Mouse (Mus musculus): ENCODE measurements at regions not wholly inside any gene's neighbourhood (a gene's known extent, or its start where the extent isn't known, plus 50 kb on each side); places are given as distances from the start of the nearest gene placed in this dataset.
A peak's percentile ranks its signal among the peaks of the same experiment; 100 is the strongest.

GRCm38 (mm10) chr14:16133410-16133809 lies 115.7 kb upstream of the Ngly1 start:
- whole genome bisulfite sequencing: 59% methylated on average over 3 of the region's 3 CpGs
- H3K27ac ChIP-seq (ENCODE audit: control insufficient read depth, insufficient read depth, low read depth, low read length, poor library complexity): no peak overlapping the region
- TF ChIP-seq CTCF (IDR thresholded peaks at IDR 0.05; ENCODE audit: control insufficient read depth, insufficient read depth, low read length) (no peak), POLR2A (IDR thresholded peaks at IDR 0.05; ENCODE audit: borderline replicate concordance, control insufficient read depth, low read depth, low read length) (no peak)
- H3K4me3 ChIP-seq (replicated peaks; ENCODE audit: control insufficient read depth, low read depth, low read length): no peak overlapping the region
- no peaks in the 10 kb centered on the region for H3K4me1 ChIP-seq (ENCODE audit: control insufficient read depth, insufficient read depth, low read length)

GRCm38 (mm10) chr14:16136187-16136586 lies 112.9 kb upstream of the Ngly1 start:
- TF ChIP-seq CTCF (IDR thresholded peaks at IDR 0.05; ENCODE audit: control insufficient read depth, insufficient read depth, low read length) (no peak), POLR2A (IDR thresholded peaks at IDR 0.05; ENCODE audit: borderline replicate concordance, control insufficient read depth, low read depth, low read length) (no peak)
- WGBS: 58% methylated on average over 3 of the region's 3 CpGs
- Histone ChIP-seq H3K4me1 (ENCODE audit: control insufficient read depth, insufficient read depth, low read length) (no peaks in the 10 kb centered on the region), H3K27ac (ENCODE audit: control insufficient read depth, insufficient read depth, low read depth, low read length, poor library complexity) (no peak overlapping the region), H3K4me3 (replicated peaks; ENCODE audit: control insufficient read depth, low read depth, low read length) (no peak overlapping the region)

DNA sequence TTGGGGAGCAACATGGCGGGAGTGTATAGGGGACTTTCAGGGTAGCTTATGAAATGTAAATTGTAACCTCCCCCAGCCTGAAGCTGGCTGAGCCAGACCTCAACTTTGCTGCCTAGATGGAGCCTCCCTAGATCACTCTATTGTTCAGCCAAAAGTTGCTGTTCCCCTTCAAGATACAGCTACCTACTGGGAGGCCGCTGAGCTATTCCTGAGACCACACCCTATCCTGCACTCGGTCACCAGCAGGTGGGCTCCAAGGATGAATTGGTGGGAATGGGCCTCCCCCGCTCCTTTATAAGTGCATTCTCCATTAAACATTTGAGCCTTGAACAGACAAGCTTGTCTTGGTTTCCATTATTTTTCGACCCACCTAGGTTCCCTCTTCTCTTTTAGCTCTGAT lies 104.8 kb upstream of the Ngly1 start:
- Histone ChIP-seq H3K27ac (ENCODE audit: control insufficient read depth, insufficient read depth, low read depth, low read length, poor library complexity) (no peak overlapping the region), H3K4me3 (replicated peaks; ENCODE audit: control insufficient read depth, low read depth, low read length) (no peak overlapping the region), H3K4me1 (ENCODE audit: control insufficient read depth, insufficient read depth, low read length) (no peaks in the 10 kb centered on the region)
- TF ChIP-seq POLR2A (IDR thresholded peaks at IDR 0.05; ENCODE audit: borderline replicate concordance, control insufficient read depth, low read depth, low read length) (no peak), CTCF (IDR thresholded peaks at IDR 0.05; ENCODE audit: control insufficient read depth, insufficient read depth, low read length) (no peak)
- 78% methylated on average over 5 of the region's 5 CpGs for WGBS

DNA sequence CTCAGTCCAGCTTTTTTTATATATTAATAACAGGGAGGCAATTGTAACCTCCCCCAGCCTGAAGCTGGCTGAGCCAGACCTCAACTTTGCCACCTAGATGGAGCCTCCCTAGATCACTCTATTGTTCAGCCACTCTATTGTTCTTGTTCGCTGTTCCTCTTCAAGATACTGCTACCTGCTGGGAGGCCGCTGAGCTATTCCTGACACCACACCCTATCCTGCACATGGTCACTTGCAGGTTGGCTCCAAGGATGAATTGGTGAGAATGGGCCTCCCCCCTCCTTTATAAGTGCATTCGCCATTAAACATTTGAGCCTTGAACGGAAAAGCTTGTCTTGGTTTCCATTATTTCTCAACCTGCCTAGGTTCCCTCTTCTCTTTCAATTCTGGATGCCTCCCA lies 102.3 kb upstream of the Ngly1 start:
- 79% methylated on average over 4 of the region's 4 CpGs for WGBS
- no peaks in the 10 kb centered on the region for H3K4me1 ChIP-seq (ENCODE audit: control insufficient read depth, insufficient read depth, low read length)

GRCm38 (mm10) chr14:16151815-16152214 lies 97.3 kb upstream of the Ngly1 start:
- no peaks in the 10 kb centered on the region for H3K4me1 ChIP-seq (ENCODE audit: control insufficient read depth, insufficient read depth, low read length)
- no peak for TF ChIP-seq CTCF (IDR thresholded peaks at IDR 0.05; ENCODE audit: control insufficient read depth, insufficient read depth, low read length)
- TF ChIP-seq POLR2A (IDR thresholded peaks at IDR 0.05; ENCODE audit: borderline replicate concordance, control insufficient read depth, low read depth, low read length): no peak
- no peak overlapping the region for H3K27ac ChIP-seq (ENCODE audit: control insufficient read depth, insufficient read depth, low read depth, low read length, poor library complexity)
- H3K4me3 ChIP-seq (replicated peaks; ENCODE audit: control insufficient read depth, low read depth, low read length): no peak overlapping the region
- WGBS: 63% methylated on average over 3 of the region's 3 CpGs

More for the DNA sequence above, 102.3 kb upstream of the Ngly1 start:
- Histone ChIP-seq H3K27ac (ENCODE audit: control insufficient read depth, insufficient read depth, low read depth, low read length, poor library complexity) (no peak overlapping the region), H3K4me3 (replicated peaks; ENCODE audit: control insufficient read depth, low read depth, low read length) (no peak overlapping the region)
- TF ChIP-seq POLR2A (IDR thresholded peaks at IDR 0.05; ENCODE audit: borderline replicate concordance, control insufficient read depth, low read depth, low read length) (no peak), CTCF (IDR thresholded peaks at IDR 0.05; ENCODE audit: control insufficient read depth, insufficient read depth, low read length) (no peak)

- Histone ChIP-seq H3K4me1 (ENCODE audit: control insufficient read depth, insufficient read depth, low read length) (no peaks in the 10 kb centered on the region), H3K27ac (ENCODE audit: control insufficient read depth, insufficient read depth, low read depth, low read length, poor library complexity) (no peak overlapping the region), H3K4me3 (replicated peaks; ENCODE audit: control insufficient read depth, low read depth, low read length) (no peak overlapping the region)
- 66% methylated on average over 3 of the region's 3 CpGs for WGBS
- no peak for TF ChIP-seq POLR2A (IDR thresholded peaks at IDR 0.05; ENCODE audit: borderline replicate concordance, control insufficient read depth, low read depth, low read length)
- TF ChIP-seq CTCF (IDR thresholded peaks at IDR 0.05; ENCODE audit: control insufficient read depth, insufficient read depth, low read length): no peak
Measured at GRCm38 (mm10) chr14:16152702-16153101, 96.4 kb upstream of the Ngly1 start.

GRCm38 (mm10) chr14:16155106-16155505 lies 94.0 kb upstream of the Ngly1 start:
- 61% methylated on average over 1 of the region's 1 CpGs for WGBS
- H3K4me1 ChIP-seq (ENCODE audit: control insufficient read depth, insufficient read depth, low read length): no peaks in the 10 kb centered on the region
- no peak overlapping the region for H3K27ac ChIP-seq (ENCODE audit: control insufficient read depth, insufficient read depth, low read depth, low read length, poor library complexity)
- no peak overlapping the region for H3K4me3 ChIP-seq (replicated peaks; ENCODE audit: control insufficient read depth, low read depth, low read length)
- TF ChIP-seq CTCF (IDR thresholded peaks at IDR 0.05; ENCODE audit: control insufficient read depth, insufficient read depth, low read length): no peak
- TF ChIP-seq POLR2A (IDR thresholded peaks at IDR 0.05; ENCODE audit: borderline replicate concordance, control insufficient read depth, low read depth, low read length): no peak

DNA sequence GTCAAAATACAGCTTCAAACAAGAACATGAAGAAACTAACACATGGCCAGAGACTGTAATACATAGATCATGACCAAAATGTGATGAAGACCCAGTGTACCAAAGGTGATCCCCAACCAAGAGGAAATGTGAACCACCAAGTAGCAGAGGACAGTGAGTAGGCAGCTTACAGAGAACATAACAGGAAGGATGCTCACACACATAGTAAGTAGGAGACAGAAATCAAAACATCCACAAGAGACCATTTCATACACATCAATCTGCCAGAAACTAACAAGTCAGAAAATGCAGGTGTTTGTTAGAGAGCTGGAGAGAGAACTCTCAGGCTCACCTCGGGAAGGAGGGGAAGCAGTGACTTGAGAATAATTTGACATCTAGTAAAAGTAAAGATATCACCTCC lies 78.9 kb upstream of the Ngly1 start:
- WGBS: 32% methylated on average over 1 of the region's 1 CpGs
- H3K27ac ChIP-seq (ENCODE audit: control insufficient read depth, insufficient read depth, low read depth, low read length, poor library complexity): no peak overlapping the region
- no peak overlapping the region for H3K4me3 ChIP-seq (replicated peaks; ENCODE audit: control insufficient read depth, low read depth, low read length)
- no peaks in the 10 kb centered on the region; the same call in 1 of the 2 replicates for H3K4me1 ChIP-seq (ENCODE audit: control insufficient read depth, insufficient read depth, low read length)
- no peak for TF ChIP-seq POLR2A (IDR thresholded peaks at IDR 0.05; ENCODE audit: borderline replicate concordance, control insufficient read depth, low read depth, low read length)
- no peak for TF ChIP-seq CTCF (IDR thresholded peaks at IDR 0.05; ENCODE audit: control insufficient read depth, insufficient read depth, low read length)

- WGBS: 16% methylated on average over 3 of the region's 3 CpGs
- Histone ChIP-seq H3K27ac (ENCODE audit: control insufficient read depth, insufficient read depth, low read depth, low read length, poor library complexity) (peak overlapping the region; percentile 54; the same call in 1 of the 2 replicates), H3K4me3 (replicated peaks; ENCODE audit: control insufficient read depth, low read depth, low read length) (no peak overlapping the region), H3K4me1 (ENCODE audit: control insufficient read depth, insufficient read depth, low read length) (no peaks in the 10 kb centered on the region; the same call in 1 of the 2 replicates)
- TF ChIP-seq CTCF (IDR thresholded peaks at IDR 0.05; ENCODE audit: control insufficient read depth, insufficient read depth, low read length) (no peak), POLR2A (IDR thresholded peaks at IDR 0.05; ENCODE audit: borderline replicate concordance, control insufficient read depth, low read depth, low read length) (no peak)
Measured at GRCm38 (mm10) chr14:16172261-16172660, 76.8 kb upstream of the Ngly1 start.

Measured in bone marrow, adult 2 months (tissue).